Mouse (Mus musculus) adrenal gland, postnatal 14 days (tissue): ENCODE data around the gene Mllt10. TPM values are rescaled to one million over a fixed set of nuclear protein-coding genes. Genes with fewer than 3 reads are reported as not detected.

Experiments
- DNase-seq: peaks from one replicate; pipeline ENCODE4 v3.0.0; 2021; ENCODE audit warnings: mixed read lengths
- total RNA-seq: library from RNA; stranded (reverse); gene quantifications from 2 replicates; pipeline ENCODE4 v1.2.3, GENCODE M21; 2021

Mllt10 gene
- total RNA-seq, 1 experiment from 2014 or later: 39.1 TPM

GRCm38 (mm10) chr2:18051831-18052170 is 3.2 kb upstream of the Mllt10 start:
- DNase-seq: no peak

- no peak for DNase-seq
These were observed 2.5 kb upstream of the Mllt10 start for GRCm38 (mm10) chr2:18052581-18052980.

GRCm38 (mm10) chr2:18053243-18053950 is 1.6 kb upstream of the Mllt10 start:
- no peak for DNase-seq

GRCm38 (mm10) chr2:18053951-18054530 is 996 bp upstream of the Mllt10 start:
- DNase-seq: peak; percentile 91

- peak; percentile 98 for DNase-seq
These were observed 1.1 kb downstream of the Mllt10 start for GRCm38 (mm10) chr2:18055929-18056785.

- DNase-seq: peak; percentile 99
These were observed 1.8 kb downstream of the Mllt10 start for GRCm38 (mm10) chr2:18056786-18057255.

- peak; percentile 76 for DNase-seq
These were observed 2.5 kb downstream of the Mllt10 start for GRCm38 (mm10) chr2:18057336-18058145.

GRCm38 (mm10) chr2:18058146-18058708 is 3.2 kb downstream of the Mllt10 start:
- DNase-seq: no peak

GRCm38 (mm10) chr2:18059063-18059462 is 4.0 kb downstream of the Mllt10 start:
- DNase-seq: no peak

GRCm38 (mm10) chr2:18059891-18060290 is 4.9 kb downstream of the Mllt10 start:
- no peak for DNase-seq

GRCm38 (mm10) chr2:18060396-18060795 is 5.4 kb downstream of the Mllt10 start:
- no peak for DNase-seq

- DNase-seq: peak; percentile 77
These were observed 8.8 kb downstream of the Mllt10 start for GRCm38 (mm10) chr2:18063763-18064251.

- DNase-seq: peak; percentile 97
These were observed 9.4 kb downstream of the Mllt10 start for GRCm38 (mm10) chr2:18064356-18064858.

GRCm38 (mm10) chr2:18064941-18065707 is 10.1 kb downstream of the Mllt10 start:
- DNase-seq: peak; percentile 91

GRCm38 (mm10) chr2:18065708-18066030 is 10.6 kb downstream of the Mllt10 start:
- no peak for DNase-seq

GRCm38 (mm10) chr2:18066436-18066835 is 11.4 kb downstream of the Mllt10 start:
- DNase-seq: no peak

GRCm38 (mm10) chr2:18068071-18068796 is 13.2 kb downstream of the Mllt10 start:
- DNase-seq: no peak

- DNase-seq: no peak
These were observed 16.9 kb downstream of the Mllt10 start for GRCm38 (mm10) chr2:18071947-18072346.

- DNase-seq: no peak
These were observed 25.3 kb downstream of the Mllt10 start for GRCm38 (mm10) chr2:18080182-18080860.
